Mouse (Mus musculus): ENCODE measurements around the gene Unc13b.

DNA sequence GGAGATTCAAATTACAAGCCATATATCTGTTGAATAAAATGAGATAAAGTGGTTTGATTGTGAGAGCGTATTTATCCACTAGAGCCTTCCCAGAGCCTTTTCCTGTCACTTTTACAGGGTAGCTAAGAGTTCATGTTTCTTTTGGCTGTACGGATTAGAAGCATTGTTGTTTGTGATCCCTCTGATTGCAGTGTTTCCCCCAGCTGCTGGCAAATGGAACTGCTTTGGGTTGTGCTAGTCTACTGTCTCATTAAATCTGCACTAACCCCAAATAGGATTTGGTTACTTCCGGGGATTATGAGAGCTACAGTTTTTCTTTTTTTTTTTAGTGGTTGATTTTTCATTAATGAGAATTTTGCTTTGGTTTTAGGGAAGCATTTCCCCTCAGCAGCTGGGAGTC, 1.5 kb downstream of the Unc13b start:
- TF ChIP-seq POLR2A (IDR thresholded peaks at IDR 0.05; ENCODE audit: control insufficient read depth, low read depth, low read length), result no peak
- TF ChIP-seq CTCF (IDR thresholded peaks at IDR 0.05; ENCODE audit: control insufficient read depth, insufficient read depth, insufficient replicate concordance, low read depth, low read length), result no peak

All from testis, adult 2 months (tissue).